Mouse (Mus musculus) cerebellum, adult 11 months (tissue): Measurements from ENCODE around the gene Cbr4.

Experiments
- DNase-seq: peaks from one replicate; pipeline ENCODE4 v3.0.0; 2022

Cbr4 gene

DNA sequence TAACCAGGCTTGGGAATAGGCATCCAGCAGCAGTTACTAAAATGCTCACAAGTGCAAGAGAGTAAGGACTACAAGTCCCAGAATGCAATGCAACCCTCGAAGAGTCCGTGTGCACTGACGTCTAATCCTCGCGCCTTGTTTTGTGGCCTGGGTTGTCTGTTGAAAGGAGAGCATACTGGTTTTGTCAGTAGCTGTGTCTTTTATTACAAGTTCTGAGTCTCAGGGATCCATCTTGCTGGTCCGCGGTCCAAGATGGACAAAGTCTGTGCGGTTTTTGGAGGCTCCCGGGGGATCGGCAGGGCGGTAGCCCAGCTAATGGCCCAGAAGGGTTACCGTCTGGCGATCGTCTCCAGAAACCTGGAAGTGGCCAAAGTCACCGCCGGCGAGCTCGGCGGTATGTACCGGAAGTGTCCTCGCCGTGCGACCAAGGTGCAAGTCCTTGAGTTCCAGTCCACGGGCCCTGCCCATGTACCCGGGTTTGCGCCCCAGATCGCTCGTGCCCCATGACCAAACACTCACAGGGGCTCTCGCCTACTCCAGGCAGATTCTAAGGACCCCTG, at the start of gene Cbr4:
Cbr4 (plus strand) TSS at position 138 of the 560 bp plus-strand sequence.
- DNase-seq = peak; percentile 75

DNA sequence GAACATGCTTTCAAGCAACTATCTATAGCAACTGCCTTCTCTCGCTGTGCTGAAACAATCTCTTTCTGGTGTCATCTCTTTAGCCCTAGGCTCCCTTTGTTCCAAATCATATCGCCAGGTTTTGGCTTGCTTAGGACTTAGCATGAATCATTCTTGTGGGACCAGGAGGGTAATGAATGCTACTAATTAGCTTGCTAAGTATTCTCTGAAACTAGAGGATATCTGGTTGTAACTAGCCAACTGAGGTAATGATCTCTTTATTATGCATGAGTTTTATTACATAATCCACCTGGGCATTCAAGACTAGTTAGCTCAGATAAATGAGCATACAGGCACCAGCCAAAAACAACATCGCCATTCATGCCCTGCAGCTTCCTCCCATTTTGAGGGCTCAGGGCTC, 44.5 kb upstream of the Cbr4 start:
- no peak for DNase-seq

DNA sequence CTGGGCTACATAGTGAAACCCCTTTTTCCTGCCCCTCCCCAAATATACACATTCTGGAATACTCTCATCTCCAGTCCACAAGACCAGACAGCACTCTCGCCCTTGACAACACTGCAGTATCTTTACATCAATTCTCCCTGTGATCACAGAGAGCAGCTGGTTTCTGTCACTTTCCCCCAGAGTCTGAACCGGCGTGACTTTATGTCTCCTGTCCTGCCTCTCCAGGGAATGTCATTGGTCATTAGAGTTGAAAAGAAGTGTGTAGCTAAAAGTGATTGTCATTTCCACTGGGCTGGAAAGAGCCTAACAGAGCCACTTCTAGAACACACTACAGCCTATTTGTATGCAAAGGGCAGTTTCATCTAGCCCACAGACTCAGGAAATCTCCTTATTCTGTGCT, 43.2 kb upstream of the Cbr4 start:
- DNase-seq = no peak

DNA sequence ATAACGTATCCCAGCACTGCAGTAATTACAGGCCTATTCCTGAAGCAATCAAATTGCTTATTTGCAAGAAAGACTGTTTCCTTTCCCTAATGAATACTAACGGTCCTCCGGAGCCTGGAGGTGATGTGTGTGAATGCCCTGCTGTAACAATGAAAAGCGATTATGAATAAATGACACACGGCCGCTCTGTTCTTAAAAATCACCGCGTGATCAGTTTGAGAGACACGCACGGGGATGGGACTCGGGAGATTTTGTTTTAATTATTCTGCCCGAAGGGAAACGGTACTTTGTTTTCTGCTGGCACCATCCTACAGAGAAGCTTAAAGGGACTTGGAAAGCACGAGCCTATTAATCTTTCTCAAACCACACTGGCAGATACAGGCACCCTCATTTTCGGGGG, 41.2 kb upstream of the Cbr4 start:
- DNase-seq = no peak

DNA sequence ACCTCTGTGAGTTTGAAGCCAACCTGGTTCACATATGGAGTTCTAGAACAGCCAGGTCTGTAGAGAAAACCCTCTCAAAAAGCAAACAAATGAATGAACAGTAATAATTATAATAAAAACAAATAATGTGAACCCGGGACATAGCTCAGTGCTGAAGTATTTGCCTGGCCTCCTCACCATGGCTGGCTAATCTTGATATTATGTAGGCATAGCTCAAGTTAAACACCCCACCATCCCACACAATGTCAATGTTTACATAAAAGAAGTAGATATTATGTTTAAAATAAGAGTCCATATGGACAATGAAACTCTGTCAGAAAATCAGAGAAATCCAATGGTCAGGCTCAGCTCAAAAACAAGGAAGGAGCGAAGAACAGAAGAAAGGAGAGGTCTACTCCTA, 39.4 kb upstream of the Cbr4 start:
- no peak for DNase-seq

DNA sequence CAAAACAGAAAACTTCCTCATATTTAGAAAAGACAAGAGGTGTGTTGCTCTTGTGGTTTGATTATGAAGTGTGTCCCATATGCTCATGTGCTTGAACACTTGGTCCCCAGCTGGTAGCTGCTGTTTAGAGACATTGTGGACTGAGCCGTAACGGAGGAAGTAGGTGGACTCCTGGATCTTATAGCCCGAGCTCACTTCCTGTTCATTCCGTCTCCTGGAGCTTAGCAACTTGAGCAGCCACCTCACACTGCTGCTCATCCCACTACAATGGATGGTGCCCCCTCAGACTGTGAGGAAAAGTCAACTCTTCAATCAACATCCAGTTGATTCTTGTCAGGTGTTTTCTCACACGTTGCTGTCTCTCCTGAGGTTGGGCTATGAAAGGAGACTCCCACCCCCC, 38.7 kb upstream of the Cbr4 start:
- no peak for DNase-seq

DNA sequence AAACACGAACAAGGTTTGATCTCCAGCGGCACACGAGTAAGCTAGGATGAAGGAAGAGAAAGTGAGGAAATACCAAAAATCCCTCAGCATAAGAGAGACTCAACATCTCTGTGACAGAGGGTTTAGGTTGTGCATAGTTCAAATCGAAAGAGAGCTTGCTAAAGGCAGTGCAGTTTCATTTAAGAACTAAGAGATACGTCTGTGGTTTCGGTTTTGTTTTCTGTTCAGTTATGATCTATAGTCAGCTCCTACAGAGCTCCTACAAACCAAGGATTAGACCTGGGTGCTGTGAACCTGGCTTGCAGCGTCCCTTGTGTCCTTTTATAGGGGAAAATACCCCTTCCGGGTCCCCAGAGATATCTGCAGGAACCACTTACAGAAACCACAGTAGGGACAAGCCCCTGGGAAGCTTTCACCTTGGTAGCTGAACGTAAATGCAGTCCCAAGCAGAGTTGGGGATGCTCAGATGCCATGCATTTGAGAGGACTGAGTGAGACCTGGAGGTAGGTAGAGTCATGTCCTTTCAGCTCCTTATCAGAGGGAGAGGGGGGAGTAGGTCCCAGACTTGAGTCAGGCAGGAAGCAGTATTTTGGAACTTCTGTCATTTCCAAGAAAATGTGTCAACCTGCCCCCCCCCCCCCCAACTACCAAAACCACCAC, 36.5 kb upstream of the Cbr4 start:
- no peak for DNase-seq

DNA sequence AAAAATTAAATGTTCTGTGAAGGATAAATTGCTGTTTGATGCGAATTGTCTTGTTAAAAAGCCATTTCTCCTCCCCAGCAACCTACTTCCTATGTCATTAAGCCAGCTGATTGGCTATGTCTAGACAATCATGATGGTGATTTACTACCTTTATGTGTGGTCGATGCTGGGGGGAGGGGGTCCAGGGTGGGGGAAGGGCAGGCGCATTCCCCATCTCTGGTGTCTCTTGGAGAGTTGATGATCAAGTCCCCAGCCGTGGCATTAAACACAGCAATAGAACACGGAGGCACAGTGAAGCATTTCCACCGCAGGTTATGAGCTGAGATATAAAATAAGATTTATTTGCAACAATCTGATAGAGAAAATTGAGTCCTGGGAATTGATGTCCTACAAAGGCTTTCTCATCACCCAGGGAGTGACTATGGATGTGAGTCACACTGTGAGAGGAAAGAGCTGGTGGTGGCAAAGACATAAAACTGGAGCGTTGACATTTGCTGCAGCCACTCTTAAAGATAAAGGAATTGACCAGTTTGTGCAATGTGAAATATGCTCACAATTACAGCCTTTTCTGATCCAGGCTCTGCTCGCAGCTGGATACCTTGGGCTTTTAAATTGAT, 35.7 kb upstream of the Cbr4 start:
- DNase-seq = no peak

DNA sequence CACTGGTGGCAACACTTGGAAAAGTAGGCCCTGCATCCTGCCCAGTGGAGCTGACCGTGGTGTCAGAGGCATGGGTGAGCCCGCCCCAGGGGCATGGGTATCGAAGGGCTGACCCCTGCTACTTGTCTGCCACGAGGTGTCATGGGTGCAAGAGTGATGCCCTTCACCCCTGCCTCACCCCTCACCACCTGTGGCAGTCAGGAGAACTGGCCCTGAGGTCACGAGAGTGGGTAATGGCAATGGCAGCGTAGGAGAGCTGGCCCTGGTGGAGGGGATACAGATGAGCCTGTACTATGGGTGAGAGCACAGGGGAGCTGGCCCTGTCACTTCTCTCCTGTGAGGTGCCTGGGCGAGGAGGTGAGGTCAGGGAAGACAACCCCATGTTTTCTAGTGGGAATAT, 27.8 kb upstream of the Cbr4 start:
- DNase-seq = no peak

DNA sequence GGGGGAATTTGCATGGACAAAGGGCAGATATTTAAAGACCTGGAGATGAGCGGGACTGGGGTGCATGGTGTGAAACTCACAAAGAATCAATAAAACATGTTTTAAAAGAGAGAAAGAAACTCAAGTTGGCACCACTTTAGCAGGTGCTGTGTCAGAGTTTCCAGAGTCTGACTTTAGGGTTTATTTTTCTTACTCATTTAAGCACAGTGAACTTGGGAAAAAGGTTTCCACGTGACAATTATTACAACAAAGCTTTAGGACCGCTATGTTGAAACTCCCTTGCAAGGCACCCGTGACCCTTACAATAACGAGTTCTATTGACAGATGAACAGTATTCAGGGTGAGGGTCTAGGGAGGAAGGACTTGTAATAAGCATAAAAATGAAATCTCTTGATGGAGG, 25.3 kb upstream of the Cbr4 start:
- DNase-seq = no peak

DNA sequence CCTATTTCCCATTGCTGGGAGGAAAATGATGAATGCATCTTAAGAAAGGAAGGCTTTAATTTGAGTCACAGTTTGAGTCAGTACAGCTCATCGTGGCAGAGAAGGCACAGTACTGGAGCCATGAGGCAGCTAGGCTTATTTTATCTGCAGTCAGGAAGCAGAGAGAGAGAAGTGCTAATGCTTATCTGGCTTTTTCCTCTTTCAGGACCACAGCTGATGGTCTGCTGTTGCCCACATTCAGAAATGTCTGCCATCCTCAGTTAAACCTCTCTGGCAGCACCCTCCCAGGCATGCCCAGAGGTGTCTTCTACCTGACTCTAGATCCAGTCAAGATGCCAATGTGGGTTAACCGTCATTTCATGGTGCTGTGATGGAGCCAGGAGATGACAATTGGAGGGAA, 23.1 kb upstream of the Cbr4 start:
- DNase-seq = no peak

DNA sequence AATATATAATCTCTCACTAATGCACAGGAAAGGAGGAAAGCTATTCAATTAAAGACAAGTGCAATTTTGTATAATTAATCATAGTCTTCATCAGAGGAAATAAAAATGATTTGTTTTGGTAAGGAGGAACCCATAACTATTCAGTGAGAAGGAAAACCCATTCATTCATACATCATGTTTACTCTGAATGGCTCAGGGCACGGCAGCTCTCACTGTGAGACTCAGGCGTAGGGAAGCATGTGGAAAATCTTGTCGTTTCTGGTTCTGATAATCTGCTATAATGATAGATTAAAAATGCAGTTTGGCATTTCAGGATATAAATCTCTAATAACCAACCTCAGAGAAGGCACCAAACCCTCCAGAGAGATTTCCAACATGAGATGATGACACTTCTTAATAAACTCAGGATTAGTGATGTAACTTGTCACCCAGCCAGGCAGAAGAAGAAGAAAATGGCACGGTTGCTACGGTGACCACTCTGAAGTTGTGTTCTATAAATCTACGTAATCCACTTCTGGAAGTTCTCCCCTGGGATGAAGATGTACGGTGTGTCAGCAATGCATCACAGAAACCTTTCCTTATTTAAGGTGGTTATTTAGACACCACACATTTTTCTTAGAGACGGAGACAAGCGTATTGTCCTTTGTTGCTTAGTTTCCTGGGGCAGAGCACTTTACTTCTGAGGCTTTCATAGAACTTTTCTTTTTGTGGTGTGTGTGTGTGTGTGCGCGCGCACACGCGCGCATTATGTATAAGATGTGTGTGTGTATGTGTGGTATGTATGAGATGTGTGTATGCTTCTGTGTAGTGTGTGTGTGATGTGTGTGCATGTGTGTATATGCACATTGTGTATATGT, 20.6 kb upstream of the Cbr4 start:
- DNase-seq = no peak

DNA sequence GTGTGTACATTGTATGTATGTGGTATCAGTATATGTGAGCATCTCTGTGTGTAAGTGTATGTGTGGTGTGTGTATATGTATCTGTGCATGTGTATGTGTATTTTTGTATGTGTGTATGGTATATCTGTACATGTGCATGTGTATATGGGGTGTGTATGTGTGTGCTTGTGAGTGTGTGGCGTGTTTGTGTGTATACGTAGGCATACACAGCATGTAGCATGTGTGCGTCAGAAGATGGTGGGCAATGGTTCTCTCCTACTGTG, 20.1 kb upstream of the Cbr4 start:
- DNase-seq = no peak

DNA sequence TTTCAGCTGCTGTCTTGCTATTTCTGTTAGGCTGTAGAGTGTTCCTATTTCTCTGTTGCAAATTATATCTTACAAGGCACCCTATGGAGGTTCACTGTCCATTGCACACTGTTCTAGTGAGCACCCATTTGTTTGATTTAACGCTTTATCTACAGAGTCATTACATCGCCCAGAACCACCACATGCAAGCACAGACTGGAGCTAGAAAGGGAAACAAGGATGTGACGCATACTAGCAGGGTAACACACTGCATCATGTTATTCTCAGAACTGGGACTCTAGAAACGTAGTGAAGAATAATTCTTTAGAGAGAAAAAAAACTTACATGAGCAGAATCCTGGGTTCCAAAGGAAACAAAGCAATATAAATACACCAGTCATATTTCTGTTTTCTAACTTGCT, 17.3 kb upstream of the Cbr4 start:
- no peak for DNase-seq

DNA sequence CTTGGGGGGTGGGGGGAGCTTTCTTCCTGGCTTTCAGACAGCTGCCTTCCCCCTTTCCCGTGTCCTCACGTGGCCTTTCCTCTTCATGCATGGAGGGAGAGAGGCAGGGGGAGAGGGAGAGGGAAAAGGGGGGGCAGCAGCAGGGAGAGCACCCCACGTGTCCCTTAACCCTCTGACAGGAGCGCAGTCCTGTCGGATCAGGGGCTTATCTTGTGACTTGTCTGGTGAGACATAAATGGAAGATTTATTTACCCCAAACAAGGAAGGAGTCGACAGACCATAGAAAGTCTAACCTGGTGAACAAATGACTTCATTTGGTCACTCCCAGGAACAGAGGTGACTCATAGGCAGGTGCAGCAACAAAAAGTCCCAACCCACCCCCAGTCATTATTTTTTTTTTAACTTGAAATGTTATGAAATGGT, 12.3 kb upstream of the Cbr4 start:
- no peak for DNase-seq

DNA sequence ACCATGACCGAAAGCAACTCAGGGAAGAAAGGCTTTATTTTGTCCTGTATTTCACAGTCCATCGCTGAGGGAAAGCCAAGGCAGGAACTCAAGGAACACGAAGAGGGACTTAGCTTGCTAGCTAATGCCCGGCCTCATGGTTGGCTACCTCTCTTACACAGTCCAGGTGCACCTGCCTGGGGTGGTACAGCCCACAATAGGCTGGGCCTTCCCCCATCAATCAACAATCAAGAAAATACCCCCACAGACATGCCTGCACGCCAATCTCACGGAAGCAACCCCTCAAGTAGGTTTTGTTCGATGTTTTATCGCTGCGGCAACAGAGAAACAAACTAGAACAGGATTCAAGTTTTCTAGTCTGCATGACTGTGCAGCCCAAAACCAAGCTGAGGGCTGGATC, 11.4 kb upstream of the Cbr4 start:
- no peak for DNase-seq

DNA sequence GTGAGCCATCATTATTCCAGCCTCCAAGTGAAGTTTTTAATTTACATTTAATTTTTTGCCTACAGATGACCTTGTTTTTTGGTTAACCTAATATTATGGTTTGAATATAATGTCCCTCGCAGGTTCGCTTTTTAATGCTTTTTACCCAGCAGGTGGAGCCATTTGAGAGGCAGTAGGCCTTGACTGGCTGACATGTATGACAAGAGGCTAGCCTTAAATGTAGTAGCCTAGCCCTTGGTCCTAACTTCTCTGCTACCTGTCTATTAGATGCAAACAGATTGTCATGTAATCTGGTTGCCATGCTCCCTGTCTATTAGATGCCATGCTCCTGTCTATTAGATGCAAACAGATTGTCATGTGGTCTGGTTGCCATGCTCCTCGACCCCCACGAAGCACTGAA, 9.4 kb upstream of the Cbr4 start:
- DNase-seq = no peak

DNA sequence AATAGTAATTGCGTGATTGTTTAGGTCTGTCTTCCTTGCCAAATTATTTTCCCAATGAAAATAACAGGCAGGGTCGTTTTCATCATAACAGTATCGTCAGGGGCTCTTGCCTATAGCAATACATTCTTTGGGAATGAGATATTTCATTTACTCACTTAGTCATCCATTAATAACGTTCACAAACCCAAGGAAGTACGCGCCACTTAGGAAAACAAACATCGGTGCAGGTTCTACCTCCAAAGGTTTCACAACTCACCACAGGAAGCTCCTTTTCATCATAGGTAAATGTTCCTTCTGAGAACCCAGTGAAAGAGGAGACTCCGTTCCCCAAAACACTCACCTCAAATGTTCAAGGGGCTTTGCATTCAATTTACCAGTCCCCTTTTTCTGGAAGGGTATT, 8.7 kb upstream of the Cbr4 start:
- no peak for DNase-seq

DNA sequence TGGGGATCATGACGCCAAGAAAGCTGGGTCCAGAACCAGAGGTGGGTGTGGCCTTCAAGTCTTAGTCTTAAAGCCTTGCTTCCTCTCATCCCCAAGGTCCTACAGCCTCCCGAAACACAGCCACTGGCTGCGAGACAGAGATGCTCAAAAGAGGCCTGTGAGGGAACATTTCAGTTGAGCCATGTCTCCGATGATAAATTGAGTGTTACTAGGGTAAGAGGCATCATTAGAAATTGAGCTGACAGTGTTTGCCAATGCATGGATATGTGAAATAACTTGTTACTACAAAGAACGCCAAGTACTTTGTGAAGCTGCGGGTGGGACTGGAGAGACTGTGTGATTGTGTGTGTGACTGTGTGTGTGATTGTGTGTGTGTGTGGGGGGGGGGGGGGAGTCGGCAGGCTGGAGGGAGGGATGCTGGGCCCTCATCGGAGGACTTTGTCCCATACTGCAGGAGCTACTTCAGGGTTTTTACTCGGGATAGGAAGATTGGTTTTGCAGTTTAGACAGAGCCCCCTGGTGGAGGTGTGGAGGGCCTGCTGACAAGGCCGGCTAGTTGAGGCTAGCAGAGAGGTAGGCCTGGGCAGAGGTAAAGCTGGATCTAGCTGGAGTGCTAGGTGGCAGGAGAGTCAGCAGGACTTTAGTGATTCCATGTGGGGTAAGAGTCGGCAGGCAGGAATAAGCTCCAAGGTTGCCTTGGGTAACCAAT, 7.9 kb upstream of the Cbr4 start:
- DNase-seq = peak; percentile 16

DNA sequence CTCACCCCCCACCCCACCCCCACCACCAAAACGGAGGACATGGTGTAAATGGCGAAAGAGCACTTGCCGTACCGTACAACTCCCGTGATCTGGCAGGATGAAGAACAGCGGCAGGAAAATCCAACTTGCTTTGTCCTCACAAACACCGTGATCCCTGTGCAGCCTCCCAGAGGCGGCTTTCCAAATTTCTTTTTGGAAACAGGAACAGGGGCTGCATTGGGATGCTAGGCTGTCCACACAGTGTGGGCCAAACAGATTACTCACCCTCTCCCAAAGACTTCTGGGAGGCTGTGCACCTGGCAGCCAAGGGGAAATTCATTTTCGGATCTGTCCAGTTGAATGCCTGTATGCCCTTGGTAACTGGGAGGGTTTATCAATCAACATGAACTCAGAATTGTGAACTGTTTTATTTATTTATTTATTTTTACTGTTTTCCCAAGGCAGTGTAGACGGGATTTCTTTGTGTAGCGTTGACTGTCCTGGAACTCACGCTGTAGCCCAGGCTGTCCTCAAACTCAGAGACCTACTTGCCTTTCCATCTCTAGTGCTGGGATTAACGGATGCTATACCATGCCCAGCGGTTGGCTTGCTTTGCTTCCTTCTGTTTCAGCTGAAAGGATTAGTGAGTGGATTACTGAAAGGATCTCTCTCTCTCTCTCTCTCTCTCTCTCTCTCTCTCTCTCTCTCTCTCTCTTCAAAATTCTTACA, 7.1 kb upstream of the Cbr4 start:
- no peak for DNase-seq

DNA sequence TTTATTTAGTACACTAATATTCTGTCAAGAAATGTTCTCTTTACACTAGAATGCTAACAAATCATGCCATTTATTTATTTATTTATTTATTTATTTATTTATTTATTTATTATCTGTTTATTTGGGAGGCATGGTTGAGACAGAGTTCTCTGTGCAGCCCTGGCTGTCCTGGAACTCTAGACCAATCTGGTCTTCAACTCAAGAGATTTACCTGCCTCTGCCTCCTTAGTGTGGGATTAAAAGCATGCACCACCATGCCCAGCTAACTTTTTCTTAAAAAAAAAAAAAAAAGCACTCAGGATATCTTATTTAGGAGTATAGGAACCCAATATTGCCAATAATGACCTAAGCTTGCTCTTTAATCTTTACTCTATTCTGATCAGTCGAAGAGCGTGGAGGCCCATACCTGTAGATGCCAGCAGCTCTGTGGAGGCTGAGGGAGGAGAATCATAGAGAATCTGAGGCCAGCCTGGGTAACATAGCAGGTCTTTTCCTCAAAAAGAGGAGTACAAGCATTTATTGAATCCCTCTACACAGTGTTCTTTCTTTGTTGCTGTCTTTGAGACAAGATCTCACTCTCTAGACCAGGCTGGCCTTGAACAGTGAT, 508 bp upstream of the Cbr4 start:
- no peak for DNase-seq

DNA sequence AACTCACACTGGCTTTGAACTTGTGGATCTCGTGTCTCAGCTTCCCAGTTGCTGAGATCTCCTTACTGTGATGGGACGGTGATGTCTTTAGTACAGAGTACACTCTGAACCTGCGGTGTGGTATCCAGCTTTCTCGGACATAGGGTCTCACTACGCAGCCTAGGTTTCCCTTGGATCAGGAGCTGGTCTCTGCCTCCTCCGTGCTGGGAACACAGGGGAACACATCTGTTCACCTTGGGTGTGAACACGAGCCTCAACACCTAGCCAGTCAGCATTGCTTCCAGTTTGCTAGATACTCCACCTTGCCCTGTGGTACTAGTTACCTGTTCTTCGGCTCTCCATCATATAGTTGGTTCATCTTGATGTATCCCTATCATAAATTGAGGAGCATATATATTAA, 1.1 kb downstream of the Cbr4 start:
- DNase-seq = no peak
